Mouse (Mus musculus): Measurements from ENCODE around the gene Gm6525.

DNA sequence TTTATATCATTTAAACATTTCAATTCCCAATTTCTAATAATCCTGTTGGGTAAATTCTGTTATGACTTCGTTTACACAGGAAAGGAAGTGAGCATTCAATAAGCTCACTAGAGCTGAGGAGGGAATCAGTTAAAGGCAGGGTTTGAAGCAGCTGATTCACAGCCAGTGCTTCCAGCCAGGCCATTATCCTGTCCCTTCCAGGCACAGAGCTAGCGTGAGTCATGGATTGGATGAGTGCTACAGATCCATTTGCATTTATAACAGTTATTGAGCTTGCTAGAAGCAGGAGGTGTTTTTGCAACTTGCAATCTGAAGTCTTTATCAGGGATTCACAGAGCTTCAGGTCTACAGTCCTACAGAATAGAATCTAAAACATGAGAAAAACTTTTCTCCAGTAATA, 33.5 kb downstream of the Gm6525 start:
- no peak for TF ChIP-seq POLR2A (IDR thresholded peaks at IDR 0.05; ENCODE audit: low read depth, low read length)
- TF ChIP-seq CTCF (IDR thresholded peaks at IDR 0.05; ENCODE audit: borderline replicate concordance, insufficient read depth, low read length): no peak
